Mouse (Mus musculus) thymus, adult 2 months (tissue): ENCODE data around the gene Nkain2.

ENCODE experiments used
- CTCF ChIP-seq: fragments of 200-500 bp; IDR thresholded peaks from 2 replicates; pipeline ENCODE4 v1.5.1; 2012; ENCODE audit warnings: mild to moderate bottlenecking, control low read depth, low read length, moderate library complexity, borderline replicate concordance; ENCODE audit not compliant: control insufficient read depth, poor library complexity, insufficient read depth; ENCODE audit errors: extremely low read depth
- POLR2A ChIP-seq: fragments of 200-500 bp; IDR thresholded peaks from 2 replicates; pipeline ENCODE4 v1.6.1; 2012; ENCODE audit warnings: mild to moderate bottlenecking, low read length, control low read depth, moderate library complexity; ENCODE audit not compliant: control insufficient read depth, poor library complexity, insufficient read depth; ENCODE audit errors: extremely low read depth

GRCm38 (mm10) chr10:32895093-32895492, 4.8 kb upstream of the Nkain2 start:
- no peak for TF ChIP-seq POLR2A
- TF ChIP-seq CTCF, result no peak
